Mouse (Mus musculus) telencephalon, adult 2 months (tissue): ENCODE measurements at regions not wholly inside any gene's neighbourhood (a gene's known extent, or its start where the extent isn't known, plus 50 kb on each side); places are given as distances from the start of the nearest gene placed in this dataset.
A peak's percentile ranks its signal among the peaks of the same experiment; 100 is the strongest.
"Not testable (repeated sequence)": the region's sequence is repeated elsewhere in the genome, so short reads cannot be mapped to it uniquely, and the experiment has no call there.

Experiments used
- DNase-seq: peaks from one replicate; pipeline ENCODE4 v3.0.0-alpha.2; 2011; ENCODE audit warnings: low read depth, low spot score

DNA sequence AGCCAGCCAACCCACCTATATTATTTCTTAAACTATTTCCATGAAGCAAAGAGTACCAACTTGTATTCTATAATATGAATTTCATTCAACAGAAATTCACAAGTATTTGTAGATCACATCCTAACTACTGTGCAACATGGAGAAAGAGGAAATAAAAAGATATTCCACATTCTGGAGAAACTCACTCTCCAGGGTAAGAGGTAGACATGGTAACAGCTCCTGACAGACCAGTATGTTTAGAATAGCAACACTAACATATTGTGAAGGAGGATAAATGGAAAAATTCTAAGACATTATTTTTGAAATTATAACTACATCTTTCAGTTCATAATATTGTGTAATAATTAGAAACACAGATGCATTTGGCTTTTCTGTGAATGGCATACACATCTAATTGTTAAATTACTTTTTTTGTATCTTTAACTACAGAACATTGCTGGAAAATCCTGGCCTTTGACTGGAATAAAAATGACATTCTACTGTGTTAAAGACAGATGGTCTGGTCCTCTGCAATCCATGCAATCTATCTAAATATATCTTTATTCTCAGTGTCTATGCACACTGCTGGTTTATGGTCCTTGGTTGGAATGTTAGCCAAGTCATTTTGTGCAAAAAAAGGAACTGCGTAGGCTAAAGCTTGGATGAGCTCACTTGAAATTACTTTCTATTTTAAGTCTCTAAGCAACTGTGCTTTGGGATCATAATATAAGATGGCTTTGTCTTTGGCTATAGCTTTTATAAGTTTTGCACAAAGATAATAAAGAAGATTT is 106.6 kb upstream of the Ctag2 start:
- DNase-seq = peak; percentile 79

DNA sequence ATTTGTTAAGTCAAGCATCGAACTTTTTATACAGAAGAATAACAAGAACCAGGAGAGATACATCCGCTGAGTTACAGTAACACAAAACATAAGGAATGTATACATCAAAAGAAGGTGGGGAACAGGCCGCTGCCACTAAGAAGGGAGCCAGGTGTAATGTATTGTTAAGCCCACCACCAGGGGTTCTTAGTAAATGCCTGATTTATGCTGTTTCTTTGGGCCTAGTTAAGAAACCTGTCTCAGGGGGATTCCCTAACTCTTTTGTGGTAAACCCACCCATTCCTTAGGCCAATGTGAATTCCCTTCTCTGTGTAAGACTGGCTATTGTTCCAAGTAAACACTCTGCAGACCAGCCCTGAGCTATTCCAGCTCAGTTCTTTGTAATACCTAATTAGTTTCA is 68.5 kb upstream of the Ctag2 start:
- DNase-seq = not testable (repeated sequence)
